Mouse (Mus musculus) liver, postnatal 0 days (tissue): ENCODE measurements at regions not wholly inside any gene's neighbourhood (a gene's known extent, or its start where the extent isn't known, plus 50 kb on each side); places are given as distances from the start of the nearest gene placed in this dataset.

Experiments
- CTCF ChIP-seq: sonication (generic); IDR thresholded peaks from 2 replicates; pipeline ENCODE4 v1.5.1; 2016; ENCODE audit warnings: antibody characterized with exemption, low read depth
- EP300 ChIP-seq: IDR thresholded peaks from 2 replicates; pipeline ENCODE4 v1.6.1; 2016; ENCODE audit warnings: antibody characterized with exemption, low read depth, mild to moderate bottlenecking

GRCm38 (mm10) chr8:36338628-36339027 lies 573.0 kb downstream of the Gm19410 start:
- TF ChIP-seq CTCF: no peak
- no peak for TF ChIP-seq EP300
